Mouse (Mus musculus) small intestine, adult 2 months (tissue): Measurements from ENCODE around the gene Gm21188.
"Not testable (repeated sequence)": the region's sequence is repeated elsewhere in the genome, so short reads cannot be mapped to it uniquely, and the experiment has no call there.

Source experiments
- CTCF ChIP-seq: fragments of 200-500 bp; IDR thresholded peaks from 2 replicates; pipeline ENCODE4 v1.5.1; 2012; ENCODE audit warnings: low read depth, mild to moderate bottlenecking, control low read depth, inconsistent platforms, low read length, moderate library complexity, mixed read lengths; ENCODE audit not compliant: insufficient replicate concordance, insufficient read length; ENCODE audit errors: extremely low read depth
- POLR2A ChIP-seq: fragments of 200-500 bp; IDR thresholded peaks from 2 replicates; pipeline ENCODE4 v1.6.1; 2012; ENCODE audit warnings: low read depth, mild to moderate bottlenecking, control low read depth, inconsistent platforms, low read length, moderate library complexity

DNA sequence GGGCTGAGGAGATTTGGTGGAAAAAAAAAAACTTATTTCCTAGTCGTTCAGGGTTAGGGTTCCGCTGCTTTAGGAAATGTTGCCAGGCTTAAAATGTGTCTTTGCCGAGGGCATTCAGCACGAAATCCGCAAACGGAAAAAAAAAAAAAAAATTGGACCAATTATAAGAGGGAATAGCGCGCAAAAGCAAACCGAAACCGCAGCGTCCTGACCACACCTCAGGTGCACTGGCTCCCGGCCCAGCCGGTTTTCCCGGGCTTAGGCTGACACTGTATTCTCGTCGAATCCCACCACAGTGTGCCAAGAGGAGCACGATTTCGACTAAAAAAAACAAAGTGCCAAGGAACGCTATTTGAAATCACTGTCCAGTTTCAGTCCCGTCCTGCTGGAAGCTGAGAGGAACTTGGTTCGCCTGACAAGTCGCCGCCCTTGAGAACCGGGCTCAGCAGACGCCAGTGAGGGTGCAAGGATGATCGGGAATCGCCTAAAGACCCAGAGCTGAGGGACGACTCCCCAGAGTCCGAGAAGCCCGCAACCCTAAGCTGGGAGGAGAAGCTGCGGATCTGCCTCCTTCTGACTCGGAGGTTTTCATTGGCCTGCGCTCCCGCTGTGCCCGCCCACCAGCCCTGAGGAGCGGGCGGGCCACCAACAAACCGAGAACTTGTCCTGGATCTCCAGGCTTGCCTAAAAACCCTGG lies 44.4 kb upstream of the Gm21188 start:
- TF ChIP-seq CTCF, POLR2A: not testable (repeated sequence)
